27 mouse cellular contexts compared by ENCODE assay signal in genomic region chr14:120931236-120931635, GRCm38 (mm10). TPM values are rescaled to one million over a fixed set of nuclear protein-coding genes. Genes with fewer than 3 reads are reported as not detected.
DNase-seq lines count a peak whose midpoint lies in the region; ATAC-seq and TF ChIP-seq lines count a peak whose summit lies in the region.
"Had no signal": no experiment of that assay in that cellular context is flagged by ENCODE, and none has a peak within 500 bp of the region (broad histone marks: within the 10 kb centered on the region; RNA-seq: fewer than 3 reads in every experiment).

No protein-coding gene starts in this region.

- H3K4me1 ChIP-seq in lung, embryonic 14.5 days (ENCODE audit: insufficient read depth): no peaks in the 10 kb centered on the region
- H3K4me1 ChIP-seq in lung, adult 2 months (ENCODE audit: control insufficient read depth, insufficient read depth, low read length): no peaks in the 10 kb centered on the region
- H3K4me1 ChIP-seq: forebrain, embryonic 10.5 days; forebrain, embryonic 13.5 days; heart, embryonic 10.5 days; heart, embryonic 13.5 days had no signal

- H3K4me2 ChIP-seq in lung, embryonic 14.5 days: no peak overlapping the region
- H3K4me2 ChIP-seq: forebrain, embryonic 13.5 days; heart, embryonic 13.5 days; hindbrain, embryonic 14.5 days had no signal

- peak; percentile 68 for DNase-seq in lung, embryonic 14.5 days
- no peak for DNase-seq in lung, adult 2 months
- peak; percentile 56 for DNase-seq in lung, postnatal 36 days
- DNase-seq in lung, postnatal 25 days (ENCODE audit: low spot score): no peak
- DNase-seq in adipocyte (ENCODE audit: low spot score): peak; percentile 25
- DNase-seq in ovary, postnatal 14 days (ENCODE audit: low spot score): no peak
- DNase-seq: adrenal gland, adult 2 months; adrenal gland, postnatal 14 days; cerebellum, adult 11 months; cerebellum, adult 8-10 months; cerebellum, postnatal 10 days; cerebellum, postnatal 36 days; gastrocnemius, postnatal 10 days; gastrocnemius, postnatal 36 days; heart, adult 2 months; heart, postnatal 14 days; heart, postnatal 4 days had no signal

- no peaks in the 10 kb centered on the region for H3K9me3 ChIP-seq in lung, embryonic 14.5 days (ENCODE audit: low read depth, low read length)
- H3K9me3 ChIP-seq: forebrain, embryonic 10.5 days; forebrain, embryonic 13.5 days; heart, embryonic 10.5 days; heart, embryonic 13.5 days had no signal

- no peak overlapping the region for H3K27ac ChIP-seq in lung, embryonic 14.5 days (ENCODE audit: low read depth)
- H3K27ac ChIP-seq: forebrain, embryonic 10.5 days; forebrain, embryonic 13.5 days; heart, adult 2 months; heart, embryonic 10.5 days; heart, embryonic 13.5 days; hindbrain, embryonic 14.5 days; hindbrain, postnatal 0 days had no signal

- no peaks in the 10 kb centered on the region for H3K27me3 ChIP-seq in lung, embryonic 14.5 days (ENCODE audit: insufficient read depth, low read length)
- H3K27me3 ChIP-seq: forebrain, embryonic 13.5 days; heart, embryonic 13.5 days; Patski had no signal

- no peak for ATAC-seq in lung, embryonic 14.5 days (ENCODE audit: insufficient read depth)
- ATAC-seq: CD4-positive, CD25-positive, alpha-beta regulatory T cell, adult 4 months; forebrain, embryonic 13.5 days; forebrain, embryonic 16.5 days; hindbrain, postnatal 0 days; inflammation-experienced regulatory T-cells, adult 6 months; Patski had no signal

- H3K9ac ChIP-seq in lung, embryonic 14.5 days: no peak overlapping the region
- H3K9ac ChIP-seq: forebrain, embryonic 13.5 days; heart, embryonic 13.5 days; hindbrain, embryonic 14.5 days had no signal

- no peak for TF ChIP-seq POLR2A in lung, adult 2 months (IDR thresholded peaks at IDR 0.05; ENCODE audit: borderline replicate concordance, extremely low read depth, low read depth, low read length)

- WGBS in lung, embryonic 14.5 days: 80% methylated on average over 4 of the region's 4 CpGs
- WGBS in lung, adult 2 months: 68% methylated on average over 4 of the region's 4 CpGs

- no peak for TF ChIP-seq CTCF in lung, embryonic 14.5 days (IDR thresholded peaks at IDR 0.05; ENCODE audit: low read depth)
- TF ChIP-seq CTCF in lung, adult 2 months (IDR thresholded peaks at IDR 0.05; ENCODE audit: insufficient read depth, low read length): no peak

- peaks cover 90% of the 10 kb centered on the region for H3K36me3 ChIP-seq in lung, embryonic 14.5 days (ENCODE audit: insufficient read depth)

- no peak overlapping the region for H3K4me3 ChIP-seq in lung, embryonic 14.5 days (ENCODE audit: low read depth, low read length)
- H3K4me3 ChIP-seq in lung, adult 2 months (replicated peaks; ENCODE audit: extremely low read depth, low read depth, low read length): no peak overlapping the region
- H3K4me3 ChIP-seq: forebrain, embryonic 10.5 days; forebrain, embryonic 13.5 days; heart, adult 2 months; heart, embryonic 10.5 days; heart, embryonic 13.5 days had no signal

RNA-seq across cellular contexts. Expression of gene Ipo5, which starts 20.2 kb away (rescaled TPM):
- 131 and 132 TPM in 2 replicates for polyA plus RNA-seq in lung, embryonic 14.5 days (2014; fragmentation: Nextera tagmentation; extraction: Ambion mirVana)
- 10.3 and 17.8 TPM in 2 replicates for polyA plus RNA-seq in lung, adult 2 months (2012; rRNA removed)

Comparison
In these comparisons a context has a peak if more than half of its experiments do, and no peak if none do; other contexts are left out.
1. DNase-seq: peak in lung, embryonic 14.5 days (single experiment), lung, postnatal 36 days (single experiment) and adipocyte (single experiment); none in lung, adult 2 months (single experiment), lung, postnatal 25 days (single experiment) and ovary, postnatal 14 days (single experiment).